Mouse (Mus musculus) E14TG2a.4 (cell line): Measurements from ENCODE around the gene Rhog.
A peak's percentile ranks its signal among the peaks of the same experiment; 100 is the strongest.

Experiments
- H3K27me3 ChIP-seq: 2 replicates; pipeline ENCODE4 v1.6.1; 2014; ENCODE audit warnings: low read length, control low read depth; ENCODE audit not compliant: insufficient read depth
- H3K36me3 ChIP-seq: 2 replicates; pipeline ENCODE4 v1.6.1; 2014; ENCODE audit warnings: low read length, control low read depth; ENCODE audit not compliant: insufficient read depth
- H3K4me1 ChIP-seq: replicated peaks from 2 replicates; pipeline ENCODE4 v1.6.1; 2014; ENCODE audit warnings: low read depth, low read length, control low read depth
- H3K4me3 ChIP-seq: replicated peaks from 2 replicates; pipeline ENCODE4 v1.5.1; 2014; ENCODE audit warnings: mild to moderate bottlenecking, low read length
- H3K9me3 ChIP-seq: 2 replicates; pipeline ENCODE4 v1.6.1; 2014; ENCODE audit warnings: low read length, control low read depth
- CTCF ChIP-seq: conservative IDR thresholded peaks from 2 replicates; pipeline ENCODE4 v1.5.1; 2014; ENCODE audit warnings: low read length
- NANOG ChIP-seq: IDR thresholded peaks from 2 replicates; pipeline ENCODE4 v1.6.1; 2014; ENCODE audit warnings: borderline replicate concordance, low read length, mixed read lengths
- POU5F1 ChIP-seq: IDR thresholded peaks from 2 replicates; pipeline ENCODE4 v1.6.1; 2014; ENCODE audit warnings: low read length, borderline replicate concordance

Gene Rhog

DNA sequence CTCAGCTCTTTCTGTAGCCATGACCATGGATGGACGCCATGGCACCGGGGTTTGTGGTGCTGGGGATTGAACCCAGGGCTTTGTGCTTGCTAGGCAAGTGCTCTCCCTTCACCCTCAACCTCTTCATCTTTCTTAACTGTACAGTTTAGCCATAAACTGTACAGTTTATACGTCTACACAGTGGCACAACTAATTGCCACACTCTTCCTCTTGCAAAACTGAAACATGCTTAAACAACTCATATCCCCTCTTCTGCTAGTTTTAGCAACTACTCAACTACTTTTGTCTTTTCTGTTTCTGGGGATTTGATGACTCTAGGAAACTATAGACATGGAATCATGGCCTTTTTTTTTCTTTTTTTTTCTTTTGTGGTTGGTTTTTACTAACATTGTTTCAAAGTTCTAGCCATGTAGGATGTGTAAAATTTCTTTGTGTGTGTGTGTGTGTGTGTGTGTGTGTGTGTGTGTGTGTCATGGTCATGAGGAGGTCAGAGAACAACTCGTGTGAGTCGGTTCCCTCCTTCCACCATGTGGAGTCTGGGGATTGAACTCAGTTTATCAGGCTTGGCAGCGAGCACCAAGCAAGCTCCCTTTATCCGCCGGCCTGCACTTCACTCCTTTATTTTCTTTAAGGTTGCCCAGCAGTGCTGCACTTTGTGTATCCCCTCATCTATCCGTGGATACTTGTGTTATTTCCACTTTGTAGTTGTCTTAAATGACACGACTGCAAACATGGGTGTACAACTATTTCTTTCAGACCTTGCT, 4.0 kb upstream of the Rhog start:
- peaks cover 12% of the 10 kb centered on the region for H3K27me3 ChIP-seq
- H3K4me3 ChIP-seq, result no peak overlapping the region
- TF ChIP-seq NANOG, result no peak
- no peak for TF ChIP-seq POU5F1
- TF ChIP-seq CTCF, result no peak
- no peaks in the 10 kb centered on the region for H3K4me1 ChIP-seq
- no peaks in the 10 kb centered on the region for H3K9me3 ChIP-seq
- H3K36me3 ChIP-seq, result no peaks in the 10 kb centered on the region

DNA sequence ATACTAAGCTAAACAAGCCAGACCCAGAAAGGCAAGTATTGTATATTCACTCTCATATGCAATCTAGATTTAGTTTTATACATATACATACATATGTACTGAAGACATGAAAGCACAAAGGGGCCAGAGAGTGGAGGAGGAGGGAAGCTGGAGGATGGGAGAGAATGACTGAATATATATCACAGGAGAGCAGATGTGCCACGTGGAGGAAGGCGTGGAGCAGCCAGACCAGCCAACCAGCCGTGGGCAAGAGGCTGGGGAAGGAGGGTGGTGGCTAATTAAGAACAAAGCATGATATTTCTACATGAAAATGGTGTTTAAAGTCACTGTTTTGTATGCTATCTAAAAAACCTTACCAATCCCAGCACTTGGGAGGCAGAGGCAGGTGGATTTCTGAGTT, 2.9 kb upstream of the Rhog start:
- H3K4me1 ChIP-seq, result no peaks in the 10 kb centered on the region
- H3K4me3 ChIP-seq, result no peak overlapping the region
- peaks cover 12% of the 10 kb centered on the region for H3K27me3 ChIP-seq
- H3K36me3 ChIP-seq, result no peaks in the 10 kb centered on the region
- no peaks in the 10 kb centered on the region for H3K9me3 ChIP-seq
- TF ChIP-seq POU5F1 (no peak), NANOG (no peak), CTCF (no peak)

DNA sequence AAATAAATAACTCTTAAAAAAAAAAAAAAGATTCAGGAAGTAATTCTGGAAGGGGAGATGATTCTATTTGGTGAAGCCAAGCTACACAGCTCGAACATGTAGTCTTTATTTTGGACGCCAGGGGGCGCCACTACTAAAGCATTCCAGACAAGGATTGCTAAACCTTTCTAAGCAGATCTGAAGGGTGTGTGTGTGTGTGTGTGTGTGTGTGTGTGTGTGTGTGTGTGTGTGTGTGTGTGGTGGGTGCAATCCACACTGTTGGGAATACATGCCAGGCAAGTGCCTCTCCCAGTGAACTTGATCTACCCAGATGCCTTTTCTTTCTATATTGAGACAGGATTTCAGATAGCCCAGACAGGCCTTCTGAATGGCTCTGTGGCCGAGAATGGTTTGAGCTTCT, 2.3 kb upstream of the Rhog start:
- peaks cover 15% of the 10 kb centered on the region for H3K27me3 ChIP-seq

DNA sequence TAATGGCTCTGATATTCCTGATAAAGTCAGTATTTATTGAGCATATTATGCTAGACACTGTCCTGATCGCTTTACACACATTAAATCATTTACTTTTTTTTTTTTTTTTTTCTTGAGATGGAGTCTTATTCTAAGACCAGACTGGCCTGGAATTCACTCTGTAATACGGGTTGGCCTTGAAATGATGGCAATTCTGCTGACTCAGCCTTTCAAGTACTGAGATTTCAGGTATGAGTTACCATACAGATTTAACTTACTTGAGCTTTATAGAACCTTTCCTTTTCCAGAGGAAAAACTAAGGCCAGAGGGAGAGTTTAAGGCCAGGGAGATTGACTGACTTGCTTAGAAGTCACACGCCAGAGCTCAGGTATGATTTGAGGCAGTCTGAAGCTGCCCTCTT, 782 bp upstream of the Rhog start:
- no peak for TF ChIP-seq POU5F1
- TF ChIP-seq CTCF, result no peak
- no peak for TF ChIP-seq NANOG
- Histone ChIP-seq H3K4me1 (no peaks in the 10 kb centered on the region), H3K9me3 (no peaks in the 10 kb centered on the region), H3K4me3 (no peak overlapping the region), H3K27me3 (peaks cover 18% of the 10 kb centered on the region), H3K36me3 (no peaks in the 10 kb centered on the region)

More for the DNA sequence above, 2.3 kb upstream of the Rhog start:
- Histone ChIP-seq H3K4me3 (no peak overlapping the region), H3K36me3 (no peaks in the 10 kb centered on the region), H3K9me3 (no peaks in the 10 kb centered on the region), H3K4me1 (no peaks in the 10 kb centered on the region)
- TF ChIP-seq NANOG (no peak), CTCF (peak; percentile 69), POU5F1 (no peak)

DNA sequence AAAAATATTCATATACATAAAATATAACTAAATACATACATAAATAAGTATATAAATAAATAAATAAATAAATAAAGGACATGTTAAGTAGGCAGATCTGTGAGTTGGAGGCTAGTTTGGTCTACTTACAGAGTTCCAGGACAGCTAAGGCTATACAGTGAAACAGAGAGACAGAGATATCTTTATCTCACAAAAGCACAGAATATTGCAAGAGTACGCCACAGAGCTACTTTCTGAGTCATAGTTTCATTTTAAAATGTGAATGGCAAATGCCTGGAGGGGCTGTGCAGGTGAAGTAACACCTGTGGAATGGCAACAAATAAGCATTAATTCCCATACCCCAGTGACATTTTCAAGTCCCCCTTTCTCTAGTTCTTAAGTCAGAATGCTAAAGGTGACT, 2.2 kb downstream of the Rhog start:
- TF ChIP-seq CTCF (no peak), NANOG (no peak), POU5F1 (no peak)
- Histone ChIP-seq H3K9me3 (no peaks in the 10 kb centered on the region), H3K27me3 (peaks cover 26% of the 10 kb centered on the region), H3K36me3 (no peaks in the 10 kb centered on the region), H3K4me1 (peaks cover 17% of the 10 kb centered on the region), H3K4me3 (no peak overlapping the region)

DNA sequence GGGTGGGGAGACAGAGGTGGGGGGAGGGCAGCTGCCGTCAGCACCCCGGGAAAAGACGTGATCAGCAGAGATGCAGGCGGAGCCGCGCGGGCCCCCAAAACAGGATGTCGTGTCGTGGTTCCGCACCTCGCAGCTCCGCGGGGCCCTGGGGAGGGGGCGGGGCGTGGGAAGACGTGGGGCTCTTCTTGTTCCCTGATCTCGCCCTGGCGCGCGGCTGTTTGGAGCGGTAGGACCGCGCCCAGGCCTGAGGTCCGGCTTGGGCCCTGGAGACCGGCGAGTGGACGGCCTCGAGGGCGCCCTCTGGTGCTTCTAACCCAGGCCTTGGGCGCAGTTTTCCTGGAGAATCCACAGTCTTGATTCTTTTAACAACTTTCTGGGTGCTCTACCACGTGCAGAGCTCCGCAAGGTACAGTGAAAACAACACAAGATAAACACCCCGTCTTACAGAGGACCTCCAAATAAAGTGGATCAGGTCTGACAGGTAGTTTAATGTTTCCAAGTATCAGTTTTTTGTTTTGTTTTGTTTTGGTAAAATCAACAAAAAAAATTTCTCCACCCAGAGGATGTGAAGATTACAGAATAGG, 5.1 kb downstream of the Rhog start:
- H3K9me3 ChIP-seq, result no peaks in the 10 kb centered on the region
- H3K36me3 ChIP-seq, result no peaks in the 10 kb centered on the region
- H3K4me3 ChIP-seq, result peak overlapping the region; percentile 92
- peaks cover 35% of the 10 kb centered on the region for H3K27me3 ChIP-seq
- TF ChIP-seq NANOG (no peak), CTCF (peak; percentile 29)
- peaks cover 46% of the 10 kb centered on the region for H3K4me1 ChIP-seq

DNA sequence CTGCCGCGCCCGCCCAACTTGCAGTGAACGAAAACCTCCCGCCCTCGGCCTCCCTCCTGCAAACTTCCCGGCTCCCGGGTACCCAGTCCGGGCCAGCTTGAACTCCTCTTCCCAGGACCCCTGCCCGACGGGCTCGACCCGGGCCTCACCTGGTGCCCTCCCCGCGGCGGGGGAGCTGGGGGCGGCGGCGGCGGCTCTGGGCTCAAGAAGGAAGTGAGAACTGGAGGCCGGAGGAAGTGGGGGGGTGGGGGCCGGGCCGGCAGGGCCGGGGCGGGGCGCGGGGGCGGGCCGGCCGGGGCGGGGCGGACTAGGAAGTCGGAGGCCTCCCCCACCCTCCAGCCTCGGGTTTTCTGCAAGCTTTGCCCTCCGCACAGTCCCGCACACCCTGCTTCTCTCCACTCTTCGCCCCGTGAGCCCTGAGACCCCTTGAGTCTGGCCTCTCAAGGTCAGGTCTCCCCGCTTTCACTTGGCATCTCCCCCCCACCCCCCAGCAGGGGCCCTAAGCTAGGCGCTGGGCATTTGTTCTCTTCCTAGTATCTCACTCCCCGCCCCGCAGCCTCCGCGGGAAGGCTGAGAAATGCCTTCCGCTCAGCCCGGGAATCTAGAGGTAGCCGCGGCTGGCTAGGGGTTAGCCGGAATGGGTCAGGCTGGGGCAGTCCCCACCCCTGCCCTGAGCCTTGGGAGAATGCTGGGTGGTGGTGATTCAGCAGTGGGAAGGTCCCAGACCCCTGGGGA, 5.8 kb downstream of the Rhog start:
- no peaks in the 10 kb centered on the region for H3K36me3 ChIP-seq
- H3K4me3 ChIP-seq, result peak overlapping the region; percentile 92
- TF ChIP-seq CTCF (no peak), NANOG (no peak), POU5F1 (no peak)
- H3K27me3 ChIP-seq, result peaks cover 33% of the 10 kb centered on the region
- peaks cover 51% of the 10 kb centered on the region for H3K4me1 ChIP-seq
- H3K9me3 ChIP-seq, result no peaks in the 10 kb centered on the region

DNA sequence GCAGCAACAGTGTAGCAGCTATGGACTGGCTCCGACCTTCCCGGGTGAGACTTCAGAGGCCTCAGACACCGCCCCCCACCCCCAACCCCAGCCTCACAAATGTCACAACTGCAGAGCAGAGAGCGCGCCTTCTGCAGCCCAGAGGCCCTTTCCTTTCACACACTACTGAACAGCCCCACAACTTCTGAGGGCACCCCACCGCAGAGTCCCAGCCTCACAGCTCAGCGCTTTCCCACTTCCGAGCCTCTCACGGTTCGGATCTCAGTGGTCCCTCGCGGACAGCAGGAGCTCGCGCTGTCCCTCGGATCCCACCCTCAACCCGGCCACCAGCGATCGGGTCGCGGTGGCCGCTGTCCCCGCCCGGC, 6.3 kb downstream of the Rhog start:
- Histone ChIP-seq H3K27me3 (peaks cover 33% of the 10 kb centered on the region), H3K36me3 (no peaks in the 10 kb centered on the region), H3K4me1 (peaks cover 57% of the 10 kb centered on the region), H3K4me3 (peak overlapping the region; percentile 92), H3K9me3 (no peaks in the 10 kb centered on the region)
- no peak for TF ChIP-seq POU5F1

DNA sequence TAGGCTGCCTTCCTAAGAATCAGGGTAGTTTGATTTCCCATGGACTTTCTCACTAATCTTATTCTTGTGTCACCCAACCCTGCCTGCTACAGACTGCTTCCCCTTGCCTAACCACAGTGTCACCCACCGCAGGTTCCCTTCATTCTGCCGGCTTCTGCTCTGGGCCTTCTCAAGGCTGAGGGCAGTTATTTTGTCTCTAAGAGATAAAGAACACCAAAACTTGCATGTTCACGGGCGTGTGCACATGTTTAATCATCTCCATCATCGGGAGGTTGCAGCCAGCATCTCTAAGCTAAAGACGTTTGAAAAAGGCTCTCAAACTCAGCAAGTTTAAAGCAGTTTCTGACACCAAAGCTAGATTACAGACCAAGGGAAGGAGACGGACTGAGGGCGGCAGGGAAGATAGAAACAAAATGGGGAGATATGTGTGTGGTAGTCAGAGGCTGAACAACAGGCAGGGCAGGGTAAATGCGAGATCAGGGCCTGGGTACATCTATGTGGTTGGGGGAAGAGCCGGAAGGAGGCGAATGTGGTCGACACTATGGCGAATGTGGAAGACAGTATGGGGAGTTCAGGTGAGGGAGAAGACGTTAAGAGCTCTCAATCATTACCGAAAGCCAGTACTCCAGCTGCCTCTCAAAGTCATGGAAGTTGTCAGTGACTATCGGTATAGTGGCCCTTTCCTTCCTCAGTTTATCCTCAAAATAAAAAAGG, 7.0 kb downstream of the Rhog start:
- Histone ChIP-seq H3K9me3 (no peaks in the 10 kb centered on the region), H3K27me3 (peaks cover 29% of the 10 kb centered on the region), H3K4me3 (peak overlapping the region; percentile 92), H3K4me1 (peaks cover 63% of the 10 kb centered on the region), H3K36me3 (no peaks in the 10 kb centered on the region)
- TF ChIP-seq NANOG (no peak), POU5F1 (no peak), CTCF (no peak)
